Mouse (Mus musculus) thymus, adult 2 months (tissue): ENCODE results near the gene Fbxl21. TPM values are rescaled to one million over a fixed set of nuclear protein-coding genes. Genes with fewer than 3 reads are reported as not detected.
A peak's percentile ranks its signal among the peaks of the same experiment; 100 is the strongest.

Source experiments
- DNase-seq: peaks from one replicate; pipeline ENCODE4 v3.0.0; 2021
- H3K27ac ChIP-seq: fragments of 200-500 bp; 2 replicates; pipeline ENCODE4 v1.5.1; 2012; ENCODE audit warnings: low read length, control low read depth; ENCODE audit not compliant: control insufficient read depth, insufficient read depth
- H3K27me3 ChIP-seq: fragments of 200-500 bp; 2 replicates; pipeline ENCODE4 v1.6.1; 2012; ENCODE audit warnings: mild to moderate bottlenecking, low read length, moderate library complexity, mixed read lengths; ENCODE audit not compliant: control insufficient read depth, insufficient read depth
- H3K36me3 ChIP-seq: fragments of 200-500 bp; 2 replicates; pipeline ENCODE4 v1.6.1; 2012; ENCODE audit warnings: mild to moderate bottlenecking, low read length, moderate library complexity; ENCODE audit not compliant: control insufficient read depth, insufficient read depth
- H3K4me1 ChIP-seq: fragments of 200-500 bp; replicated peaks from 2 replicates; pipeline ENCODE4 v1.6.1; 2012; ENCODE audit warnings: low read length; ENCODE audit not compliant: control insufficient read depth, insufficient read depth
- H3K4me3 ChIP-seq: fragments of 200-500 bp; 2 replicates; pipeline ENCODE4 v1.5.1; 2012; ENCODE audit warnings: mild to moderate bottlenecking, low read length, control low read depth, moderate library complexity; ENCODE audit not compliant: control insufficient read depth, insufficient read depth
- CTCF ChIP-seq: fragments of 200-500 bp; IDR thresholded peaks from 2 replicates; pipeline ENCODE4 v1.5.1; 2012; ENCODE audit warnings: mild to moderate bottlenecking, control low read depth, low read length, moderate library complexity, borderline replicate concordance; ENCODE audit not compliant: control insufficient read depth, poor library complexity, insufficient read depth; ENCODE audit errors: extremely low read depth
- POLR2A ChIP-seq: fragments of 200-500 bp; IDR thresholded peaks from 2 replicates; pipeline ENCODE4 v1.6.1; 2012; ENCODE audit warnings: mild to moderate bottlenecking, low read length, control low read depth, moderate library complexity; ENCODE audit not compliant: control insufficient read depth, poor library complexity, insufficient read depth; ENCODE audit errors: extremely low read depth
- WGBS: fragments of 180-500 bp; shearing (Covaris S2); methylation state at CpG from one replicate; pipeline ENCODE4 v1.1.7; 2018; 5-methylcytosine and 5-hydroxymethylcytosine counted together
- polyA plus RNA-seq: library from polyadenylated mRNA; depleted of rRNA; stranded (reverse); fragments of >200 nt; gene quantifications from 2 replicates; pipeline ENCODE4 v1.2.3, GENCODE M21; 2012

Gene Fbxl21
- polyA plus RNA-seq, 1 experiment, result 0.71 TPM

DNA sequence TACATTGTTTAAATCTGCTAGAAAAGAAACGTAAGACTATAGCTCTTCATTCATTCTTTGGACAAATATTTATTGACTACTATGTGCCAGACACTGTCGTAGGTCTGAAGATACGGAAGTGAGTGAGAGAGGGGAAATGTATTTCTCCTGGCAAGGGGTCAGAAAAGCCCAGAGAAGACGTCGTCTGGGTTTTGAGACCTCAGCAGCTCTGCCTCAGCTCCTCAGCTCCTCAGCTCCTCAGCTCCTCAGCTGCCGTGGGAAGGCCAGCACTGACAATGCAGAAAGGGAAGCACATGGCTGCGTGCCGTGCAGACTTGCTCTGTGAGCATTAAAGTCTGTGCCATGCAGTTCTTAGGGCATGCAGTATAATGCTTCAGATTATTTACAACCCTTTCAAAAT lies 7.4 kb downstream of the Fbxl21 start:
- Histone ChIP-seq H3K4me1 (no peaks in the 10 kb centered on the region), H3K4me3 (no peak overlapping the region), H3K36me3 (no peaks in the 10 kb centered on the region), H3K27me3 (no peaks in the 10 kb centered on the region), H3K27ac (no peak overlapping the region)
- no peak for DNase-seq
- no peak for TF ChIP-seq CTCF
- no peak for TF ChIP-seq POLR2A
- 22% methylated on average over 8 of the region's 8 CpGs for WGBS

DNA sequence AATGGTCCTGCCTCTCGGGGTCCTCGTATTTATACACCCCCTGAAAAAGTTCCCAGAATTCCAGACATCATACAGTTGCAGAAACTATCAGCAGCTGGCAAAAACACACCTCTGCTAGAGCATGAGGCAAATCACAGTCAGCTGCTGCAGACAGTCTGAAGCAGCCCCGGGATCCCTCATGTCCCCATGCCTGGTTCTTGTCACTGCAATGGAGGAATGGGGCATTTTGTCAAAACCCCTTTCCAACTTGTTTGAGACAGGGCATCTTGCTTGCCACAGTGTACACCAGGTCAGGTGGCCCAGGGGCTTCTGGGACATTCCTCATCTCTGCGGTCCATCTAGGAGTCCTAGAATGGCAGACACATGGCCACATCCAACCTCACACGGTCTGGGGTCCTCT lies 12.7 kb downstream of the Fbxl21 start:
- H3K4me1 ChIP-seq, result no peaks in the 10 kb centered on the region
- DNase-seq, result no peak
- H3K36me3 ChIP-seq, result no peaks in the 10 kb centered on the region
- no peaks in the 10 kb centered on the region for H3K27me3 ChIP-seq
- no peak overlapping the region for H3K4me3 ChIP-seq
- 91% methylated on average over 5 of the region's 5 CpGs for WGBS
- TF ChIP-seq CTCF, result no peak
- TF ChIP-seq POLR2A, result no peak
- no peak overlapping the region for H3K27ac ChIP-seq

DNA sequence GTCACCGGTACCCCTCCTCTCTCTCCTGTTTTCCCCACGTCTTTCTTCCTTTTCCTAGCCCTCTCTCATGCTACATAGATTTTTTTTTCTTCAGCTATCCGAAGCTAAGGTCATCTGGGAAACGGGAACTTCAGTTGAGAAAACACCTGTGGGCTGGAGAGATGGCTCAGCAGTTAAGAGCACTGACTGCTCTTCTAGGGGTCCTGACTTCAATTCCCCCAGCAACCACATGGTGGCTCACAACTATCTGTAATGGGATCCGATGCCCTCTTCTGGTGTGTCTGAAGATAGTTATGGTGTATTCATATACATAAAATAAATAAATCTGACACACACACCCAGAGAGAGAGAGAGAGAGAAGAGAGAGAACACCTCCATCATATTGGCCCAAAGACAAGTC lies 13.3 kb downstream of the Fbxl21 start:
- Histone ChIP-seq H3K27ac (no peak overlapping the region), H3K4me3 (no peak overlapping the region), H3K36me3 (no peaks in the 10 kb centered on the region), H3K4me1 (no peaks in the 10 kb centered on the region), H3K27me3 (no peaks in the 10 kb centered on the region)
- 86% methylated on average over 5 of the region's 5 CpGs for WGBS
- no peak for TF ChIP-seq CTCF
- peak; percentile 37 for DNase-seq

DNA sequence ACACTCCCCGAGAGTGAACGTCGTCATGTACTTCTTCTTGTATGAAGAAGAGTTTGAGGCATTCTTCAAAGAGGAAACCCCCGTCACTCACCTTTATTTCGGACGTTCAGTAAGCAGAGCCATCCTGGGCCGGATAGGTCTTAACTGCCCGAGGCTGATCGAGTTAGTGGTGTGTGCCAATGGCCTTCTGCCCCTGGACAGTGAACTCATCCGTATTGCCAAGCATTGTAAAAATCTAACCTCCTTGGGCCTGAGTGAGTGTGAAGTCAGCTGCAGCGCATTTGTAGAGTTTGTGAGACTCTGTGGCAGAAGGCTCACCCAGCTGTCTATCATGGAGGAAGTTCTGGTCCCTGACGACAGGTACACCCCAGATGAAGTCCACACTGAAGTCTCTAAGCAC lies 14.8 kb downstream of the Fbxl21 start:
- no peak for DNase-seq
- WGBS, result 92% methylated on average over 12 of the region's 12 CpGs
- H3K27me3 ChIP-seq, result no peaks in the 10 kb centered on the region
- H3K4me1 ChIP-seq, result no peaks in the 10 kb centered on the region
- no peak overlapping the region for H3K27ac ChIP-seq
- TF ChIP-seq POLR2A (no peak), CTCF (no peak)
- H3K36me3 ChIP-seq, result no peaks in the 10 kb centered on the region
- H3K4me3 ChIP-seq, result no peak overlapping the region

DNA sequence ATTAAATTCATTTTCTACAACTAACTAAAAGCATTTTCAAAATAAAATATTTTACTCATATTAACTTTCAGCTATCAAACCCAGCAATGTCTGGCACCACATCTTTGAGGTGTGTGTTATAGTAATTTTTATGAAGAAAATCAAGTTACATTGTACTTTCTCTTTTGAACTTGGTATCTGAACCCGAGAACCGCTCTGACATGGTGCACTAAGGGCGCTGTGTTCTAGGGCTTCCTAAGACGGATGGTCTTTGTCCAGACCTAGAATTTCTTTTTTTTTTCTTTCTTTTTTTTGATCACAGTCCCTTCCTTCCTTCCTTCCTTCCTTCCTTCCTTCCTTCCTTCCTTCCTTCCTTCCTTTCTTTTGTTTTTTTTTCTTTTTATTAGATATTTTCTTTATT lies 17.6 kb downstream of the Fbxl21 start:
- Histone ChIP-seq H3K27me3 (no peaks in the 10 kb centered on the region), H3K4me3 (no peak overlapping the region), H3K36me3 (no peaks in the 10 kb centered on the region), H3K4me1 (no peaks in the 10 kb centered on the region), H3K27ac (no peak overlapping the region)
- WGBS, result 95% methylated on average over 4 of the region's 4 CpGs
- TF ChIP-seq POLR2A (no peak), CTCF (no peak)
- peak; percentile 32 for DNase-seq

DNA sequence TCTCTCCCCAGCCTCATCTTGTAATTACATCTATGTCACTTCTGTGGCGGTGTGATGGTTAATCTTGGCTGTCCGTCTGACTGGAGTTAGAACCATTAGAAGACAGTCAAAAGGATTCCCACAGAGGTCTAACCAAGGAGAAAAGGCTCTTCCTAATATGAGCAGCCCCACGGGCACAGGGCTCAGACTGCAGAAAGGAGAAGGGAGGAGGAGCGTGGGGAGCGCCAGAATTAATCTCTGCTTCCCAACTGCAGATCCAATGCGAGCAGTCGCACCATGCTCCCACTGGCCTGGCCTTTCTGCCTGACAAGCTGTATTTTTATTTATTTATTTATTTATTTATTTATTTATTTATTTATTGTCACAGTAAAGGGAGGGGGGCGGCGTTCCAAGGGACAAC lies 21.5 kb downstream of the Fbxl21 start:
- no peak overlapping the region for H3K27ac ChIP-seq
- no peaks in the 10 kb centered on the region for H3K27me3 ChIP-seq
- no peak for TF ChIP-seq CTCF
- TF ChIP-seq POLR2A, result no peak
- no peaks in the 10 kb centered on the region for H3K4me1 ChIP-seq
- whole genome bisulfite sequencing, result 95% methylated on average over 9 of the region's 9 CpGs
- DNase-seq, result no peak
- no peaks in the 10 kb centered on the region for H3K36me3 ChIP-seq
- no peak overlapping the region for H3K4me3 ChIP-seq

DNA sequence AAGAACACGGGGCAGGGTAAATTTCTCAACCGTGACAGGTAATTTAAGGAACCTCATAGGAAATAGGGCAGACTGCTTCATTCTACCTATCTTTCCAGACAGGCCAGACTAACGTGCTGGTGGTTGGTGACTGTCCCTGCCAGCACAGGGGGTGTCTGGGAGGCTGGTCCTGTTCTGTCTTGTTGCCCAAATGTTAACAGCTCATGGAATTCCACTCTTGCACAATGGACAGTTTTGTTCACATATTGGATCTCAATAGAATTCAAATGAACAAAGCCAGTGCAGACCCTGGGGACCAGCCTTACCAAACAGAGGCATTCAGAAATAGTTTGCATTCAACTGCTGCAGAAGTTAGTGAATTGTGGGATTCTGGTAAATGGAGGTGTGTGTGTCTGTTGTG lies 22.7 kb downstream of the Fbxl21 start:
- H3K4me3 ChIP-seq, result no peak overlapping the region
- no peak overlapping the region for H3K27ac ChIP-seq
- no peaks in the 10 kb centered on the region for H3K27me3 ChIP-seq
- no peaks in the 10 kb centered on the region for H3K4me1 ChIP-seq
- no peaks in the 10 kb centered on the region for H3K36me3 ChIP-seq
- TF ChIP-seq POLR2A, result no peak
- TF ChIP-seq CTCF, result no peak
- DNase-seq, result no peak
- 83% methylated on average over 3 of the region's 3 CpGs for WGBS
